Mouse (Mus musculus): ENCODE measurements around the gene Slc15a3.

DNA sequence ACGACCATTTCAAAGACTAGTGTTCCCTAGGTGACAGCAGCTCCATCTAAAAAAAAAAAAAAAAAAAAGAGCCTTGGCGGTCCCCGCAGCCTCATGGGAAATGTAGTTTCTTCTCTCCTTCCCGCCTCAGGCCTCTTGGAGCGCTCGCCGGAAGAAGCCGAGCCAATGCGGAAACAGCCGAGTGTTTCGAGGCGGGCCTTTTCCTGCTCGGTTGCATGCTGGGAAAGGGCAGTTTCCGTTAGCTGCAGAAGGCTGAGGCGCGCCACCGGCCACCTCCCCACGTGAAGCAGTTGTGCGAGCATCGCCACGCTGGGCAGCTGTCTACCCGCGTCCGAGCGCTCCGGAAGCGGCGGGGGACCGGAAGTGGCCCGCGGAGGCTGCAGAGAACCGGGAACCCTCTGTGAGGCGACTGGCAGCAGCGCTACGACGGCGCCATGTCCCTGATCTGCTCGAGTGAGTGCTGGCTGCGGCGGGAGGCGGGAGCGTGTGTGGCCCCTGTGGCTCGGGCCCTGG, 55.5 kb downstream of the Slc15a3 start, which contains the start of gene Prpf19:
- no peak for TF ChIP-seq CTCF (IDR thresholded peaks at IDR 0.05; ENCODE audit: low read depth, low read length)
- no peak for TF ChIP-seq TAL1 (conservative IDR thresholded peaks at IDR 0.05; ENCODE audit: low read depth, low read length)

All from G1E (cell line).